Mouse (Mus musculus): ENCODE results near the gene Gm20388.
A peak's percentile ranks its signal among the peaks of the same experiment; 100 is the strongest.
"Not testable (repeated sequence)": the region's sequence is repeated elsewhere in the genome, so short reads cannot be mapped to it uniquely, and the experiment has no call there.

Gm20388 gene

DNA sequence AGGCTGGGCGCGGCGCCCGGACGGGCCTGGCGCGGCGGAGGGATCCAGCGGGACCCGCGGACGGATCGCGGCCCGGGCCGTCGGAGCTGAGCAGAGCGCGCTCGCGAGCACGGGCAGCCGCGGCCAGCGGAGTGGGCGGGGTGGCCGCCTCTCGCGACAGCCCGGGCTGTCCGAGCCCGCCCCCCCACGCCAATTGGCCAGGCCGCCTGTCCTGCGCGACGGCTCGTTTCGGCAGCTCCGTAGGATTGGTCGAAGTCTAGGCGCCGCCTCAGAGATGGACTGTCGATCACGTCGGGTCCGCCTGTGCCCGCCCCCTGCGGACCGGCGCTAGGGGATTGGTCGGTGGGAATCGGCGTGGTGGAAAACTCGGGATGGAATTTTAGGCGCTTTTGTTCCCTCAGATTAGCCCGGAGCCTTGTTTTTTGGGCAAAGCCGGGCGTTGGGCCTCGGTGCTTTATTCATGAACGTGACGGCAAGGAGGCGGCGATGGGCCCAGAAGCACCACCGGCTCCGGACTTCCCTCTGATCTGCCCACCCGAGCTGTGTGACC, 1742.2 kb downstream of the Gm20388 start, which contains the start of gene Zcchc14:
TSS of gene Zcchc14 (minus strand) at position 128 of the 550 bp plus-strand sequence.
- DNase-seq (ENCODE audit: low spot score), result peak; percentile 99

DNA sequence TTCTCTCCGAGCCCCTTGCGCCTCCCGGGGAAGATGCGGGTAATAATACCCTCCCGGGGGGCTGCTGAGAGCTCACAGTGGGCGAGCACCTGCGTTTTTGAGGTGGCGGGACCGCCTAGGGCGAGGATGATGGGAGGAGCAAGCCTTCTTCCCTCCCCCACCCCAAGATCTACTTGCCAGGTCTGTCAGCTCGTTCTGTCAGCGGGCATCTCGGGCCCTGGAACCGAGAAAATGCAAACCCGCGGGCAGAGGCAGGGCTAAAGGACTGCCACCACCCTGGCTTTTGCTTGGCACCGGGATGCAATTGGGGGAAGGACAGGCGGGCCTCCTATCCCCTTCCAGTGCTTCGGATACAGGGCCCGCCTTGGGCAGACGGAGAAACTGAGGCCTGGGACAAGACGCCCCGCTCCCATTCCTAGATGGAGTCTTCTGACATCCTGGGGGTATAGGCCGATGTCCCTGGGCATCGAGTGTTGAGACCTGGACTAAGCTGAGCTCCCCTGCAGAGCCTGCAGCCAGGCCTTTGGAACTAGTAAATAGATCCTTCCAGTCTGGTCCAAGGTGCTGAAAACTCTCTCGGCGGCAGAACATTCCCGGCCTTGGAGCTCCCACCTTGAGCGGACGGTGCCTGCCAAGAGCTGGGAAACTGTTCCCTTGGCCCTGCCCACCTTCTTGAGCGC, 1742.8 kb downstream of the Gm20388 start:
- DNase-seq (ENCODE audit: low spot score), result no peak

DNA sequence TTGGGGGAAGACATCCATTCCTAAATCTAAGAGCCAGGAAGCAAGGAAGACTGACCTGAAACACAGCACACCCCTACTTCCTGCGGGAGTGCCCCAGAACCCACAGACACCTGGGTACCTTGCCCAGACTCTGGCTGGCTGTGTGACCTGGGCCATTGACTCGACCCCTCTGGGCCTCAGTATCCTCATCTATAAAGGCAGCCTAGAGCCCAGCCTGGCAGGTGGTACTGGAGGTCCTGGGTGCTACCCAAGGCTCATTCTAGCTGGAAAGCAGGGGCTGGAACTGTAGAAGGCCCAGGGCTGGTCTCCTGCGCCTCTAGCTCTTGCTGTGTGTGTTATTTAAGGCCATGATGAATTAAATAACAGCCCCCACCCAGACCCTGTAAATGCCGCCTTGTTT, 1743.5 kb downstream of the Gm20388 start:
- no peak for DNase-seq (ENCODE audit: low spot score)

DNA sequence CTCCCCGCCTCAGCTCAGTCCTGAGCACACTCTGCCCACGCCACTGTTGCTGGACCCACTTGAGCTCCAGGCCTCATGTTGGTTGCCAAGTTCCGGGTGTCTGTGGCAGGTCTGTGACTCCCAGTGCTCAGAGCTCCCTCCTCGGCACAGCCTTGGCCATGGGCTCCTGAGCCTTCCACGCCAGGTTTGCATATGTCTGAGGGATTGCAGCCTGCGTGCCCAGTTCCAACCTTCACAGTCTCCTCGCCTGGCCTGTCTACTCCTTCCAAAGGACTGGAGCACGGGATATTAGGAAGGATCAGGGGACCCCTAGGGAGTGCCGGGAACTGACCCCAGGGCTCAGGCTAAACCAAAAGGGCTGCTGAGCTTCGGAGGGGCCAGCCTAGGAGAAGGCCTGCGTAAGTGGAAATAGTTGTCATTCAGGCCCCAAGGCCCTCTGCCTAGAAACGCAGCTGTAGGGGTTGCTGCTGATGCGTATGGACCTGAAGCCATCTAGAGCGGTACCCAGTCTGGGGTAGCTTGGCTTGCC, 1744.4 kb downstream of the Gm20388 start:
- no peak for DNase-seq (ENCODE audit: low spot score)

DNA sequence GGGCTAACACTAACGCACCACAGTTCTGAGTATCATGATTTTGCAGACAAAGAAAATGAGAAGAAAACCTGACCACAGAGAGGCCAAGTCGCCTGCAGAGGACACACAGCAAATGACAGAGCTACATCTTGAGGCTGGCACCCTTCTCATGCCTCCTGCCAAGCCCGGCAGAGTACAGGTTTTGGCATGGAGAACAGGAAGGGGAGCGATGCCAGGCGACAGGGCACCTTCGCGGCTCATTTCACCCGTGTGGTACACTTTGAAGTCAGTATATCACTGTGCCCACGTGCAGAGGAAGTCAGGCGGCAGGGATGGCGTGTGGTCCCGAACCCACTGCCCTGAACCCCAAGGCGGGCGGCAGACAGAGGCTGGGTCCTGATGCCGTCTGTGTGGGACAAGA, 1750.0 kb downstream of the Gm20388 start:
- no peak for DNase-seq (ENCODE audit: low spot score)

DNA sequence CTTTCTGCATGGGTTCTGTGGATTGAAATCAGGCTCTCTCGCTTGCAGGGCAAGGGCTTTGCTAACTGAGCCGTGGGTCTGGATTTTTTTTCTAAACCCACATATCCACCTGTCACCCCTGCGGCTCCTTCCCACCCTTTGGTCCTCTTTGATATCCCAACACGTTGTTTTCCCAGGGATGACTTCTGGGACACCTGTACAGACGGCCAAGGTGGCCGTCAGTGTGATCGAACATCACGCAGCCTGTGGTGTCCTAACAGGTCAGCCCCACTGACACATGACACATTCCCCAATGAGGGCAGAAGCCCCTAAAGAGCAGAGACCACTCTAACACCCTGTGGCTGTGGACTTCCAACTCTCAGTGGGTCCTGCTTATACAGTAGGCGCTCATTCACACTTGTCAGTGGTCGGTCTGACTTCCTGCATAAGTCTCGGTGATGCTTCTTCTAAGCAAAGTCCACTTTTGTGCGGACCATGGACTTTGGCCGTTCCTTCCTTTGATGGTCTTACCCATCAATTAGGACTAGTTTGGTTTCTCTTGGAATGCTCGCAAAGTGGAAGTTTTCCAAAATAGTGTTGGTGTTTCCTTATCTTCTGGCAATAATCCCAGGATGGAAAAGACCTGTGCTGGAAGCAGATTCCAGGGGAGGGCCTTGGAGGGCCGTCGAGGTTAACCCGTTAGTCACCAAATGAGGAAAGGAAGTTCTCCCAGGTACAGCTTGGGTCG, 1751.2 kb downstream of the Gm20388 start:
- no peak for DNase-seq (ENCODE audit: low spot score)

DNA sequence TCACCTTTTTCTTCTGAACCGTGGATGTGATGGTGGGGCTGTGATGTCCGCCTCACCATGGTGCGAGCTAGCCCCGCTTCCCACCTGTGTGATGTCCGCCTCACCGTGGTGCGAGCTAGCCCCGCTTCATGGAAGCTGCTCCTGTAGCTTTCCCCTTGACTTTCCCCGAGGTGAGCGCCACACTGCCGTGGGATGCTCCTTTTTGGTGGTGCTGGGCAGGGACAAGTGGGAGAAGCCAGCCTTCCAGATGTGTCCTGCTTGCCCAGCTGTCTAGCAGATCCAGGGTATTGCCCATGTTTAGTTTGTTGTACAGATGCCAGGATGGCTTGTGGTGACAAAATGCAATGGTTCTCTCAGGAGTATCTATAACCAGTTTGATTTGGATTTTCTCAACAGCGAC, 1752.5 kb downstream of the Gm20388 start:
- DNase-seq (ENCODE audit: low spot score), result no peak

DNA sequence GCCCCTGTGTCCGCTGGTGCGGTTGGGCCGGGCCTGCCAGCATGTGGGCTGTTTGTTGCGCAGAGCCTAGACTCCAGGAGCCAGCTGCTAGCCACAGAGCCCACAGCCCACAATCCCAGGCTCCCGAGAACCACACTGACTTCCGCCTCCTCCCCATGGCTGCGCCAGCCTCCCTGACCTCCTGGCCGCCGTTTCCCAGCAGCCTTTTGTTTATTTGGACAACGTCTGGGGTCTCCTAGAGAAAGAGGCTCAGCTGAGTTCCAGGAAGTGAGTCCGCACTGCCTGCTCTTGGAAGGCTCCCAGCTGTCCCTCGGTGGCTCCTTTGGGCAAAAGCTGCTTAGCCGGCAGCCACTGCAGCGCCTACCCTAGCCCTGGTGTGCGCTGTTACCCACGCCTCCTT, 1754.7 kb downstream of the Gm20388 start:
- DNase-seq (ENCODE audit: low spot score), result peak; percentile 64

DNA sequence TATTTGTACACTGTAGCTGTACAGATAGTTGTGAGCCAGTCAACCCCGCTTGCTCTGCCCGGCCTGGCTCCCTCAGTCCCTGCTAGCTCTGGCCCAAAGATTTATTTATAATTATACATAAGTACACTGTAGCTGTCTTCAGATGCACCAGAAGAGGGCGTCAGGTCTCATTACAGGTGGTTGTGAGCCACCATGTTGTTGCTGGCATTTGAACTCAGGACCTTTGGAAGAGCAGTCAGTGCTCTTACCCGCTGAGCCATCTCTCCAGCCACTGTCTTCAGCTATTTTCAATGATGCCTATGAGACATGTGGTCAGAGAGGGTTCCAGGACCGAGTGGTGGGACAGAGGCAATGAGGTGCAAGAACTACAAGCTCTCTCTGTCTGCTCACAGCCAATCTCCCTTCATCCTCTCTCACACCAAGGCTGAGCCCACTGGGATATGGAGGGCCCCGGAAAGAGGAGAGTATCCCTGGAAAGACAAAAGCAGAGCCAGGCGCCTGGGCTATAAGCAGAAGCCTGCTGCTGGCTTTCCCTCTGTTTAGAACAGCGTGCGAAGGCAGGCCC, 1757.4 kb downstream of the Gm20388 start:
- not testable (repeated sequence) for DNase-seq (ENCODE audit: low spot score)

DNA sequence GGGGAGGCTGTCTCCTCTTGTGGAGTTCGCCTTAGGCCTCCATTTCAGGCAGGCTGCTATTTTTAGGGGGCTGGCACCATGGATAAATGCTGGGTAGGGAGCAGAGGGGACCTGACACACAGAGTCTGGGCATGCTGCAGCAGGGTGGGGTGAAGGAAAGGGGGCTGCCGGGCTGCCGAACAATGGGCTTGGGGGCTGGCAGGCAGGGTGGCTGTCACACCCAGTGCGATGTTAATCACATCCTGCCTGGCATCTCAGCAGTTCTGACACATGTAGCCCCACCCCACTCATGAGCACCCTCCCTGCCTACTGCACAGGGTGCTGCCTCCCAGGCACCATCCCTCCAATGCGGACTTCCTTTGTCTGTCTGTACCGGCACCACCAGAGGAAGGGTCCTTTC, 1757.9 kb downstream of the Gm20388 start:
- no peak for DNase-seq (ENCODE audit: low spot score)

DNA sequence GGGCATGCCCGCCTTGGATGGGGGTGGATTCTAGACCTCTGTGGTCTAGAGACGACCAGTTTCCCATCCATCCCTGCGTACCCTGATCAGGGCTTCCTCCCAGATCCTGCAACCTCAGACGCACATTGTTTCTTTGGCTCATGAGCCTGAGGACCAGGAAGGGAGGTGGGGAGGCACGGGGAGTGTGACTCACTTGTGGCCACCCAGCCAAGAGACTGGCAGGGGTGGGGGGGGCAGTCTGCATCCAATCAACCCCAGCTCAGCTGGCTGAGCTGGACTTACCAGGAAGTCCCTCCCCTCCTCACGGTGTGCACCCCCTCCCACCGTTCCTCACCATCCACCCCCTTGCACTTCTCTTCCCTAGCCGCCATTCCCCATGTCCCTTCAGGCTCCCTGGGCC, 1758.6 kb downstream of the Gm20388 start:
- DNase-seq (ENCODE audit: low spot score), result no peak

DNA sequence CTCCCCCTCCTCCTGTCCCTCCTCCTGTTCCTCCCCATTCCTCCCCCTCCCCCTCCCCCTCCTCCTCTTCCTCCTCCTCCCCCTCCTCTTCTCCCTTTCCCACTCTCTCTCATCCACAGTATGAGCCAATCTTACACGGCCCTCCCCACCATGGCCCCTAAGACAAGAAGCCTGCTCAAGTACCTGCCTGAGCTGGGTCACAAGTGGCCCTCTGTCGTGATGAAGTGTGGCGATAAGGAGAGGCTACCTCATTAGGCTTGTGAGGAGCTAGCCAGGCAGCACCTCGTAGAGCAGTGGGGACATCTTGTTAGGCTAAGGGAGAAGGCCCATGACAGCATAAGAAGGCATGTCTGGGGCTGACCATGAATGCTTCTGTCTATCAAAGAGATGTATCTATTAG, 1762.5 kb downstream of the Gm20388 start:
- DNase-seq (ENCODE audit: low spot score), result no peak

DNA sequence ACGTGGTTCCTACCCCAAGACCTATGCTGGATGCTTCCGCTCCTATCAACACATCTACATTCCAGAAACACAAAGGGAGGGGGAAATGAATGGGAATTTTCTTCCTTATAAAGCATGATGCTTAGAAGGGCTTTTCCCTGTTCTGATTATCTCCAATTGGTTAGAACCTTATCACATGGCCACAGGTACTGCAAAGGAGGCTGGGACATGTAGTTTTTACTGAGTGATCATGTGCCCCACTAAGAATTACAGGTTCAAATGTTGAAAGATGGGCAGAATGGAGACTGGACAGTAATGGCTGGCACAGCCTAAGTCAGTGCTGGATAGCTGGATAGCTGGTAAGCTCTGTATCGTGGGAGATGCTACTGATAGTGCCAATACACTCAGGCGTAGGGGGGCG, 1763.3 kb downstream of the Gm20388 start:
- peak; percentile 45 for DNase-seq (ENCODE audit: low spot score)

DNA sequence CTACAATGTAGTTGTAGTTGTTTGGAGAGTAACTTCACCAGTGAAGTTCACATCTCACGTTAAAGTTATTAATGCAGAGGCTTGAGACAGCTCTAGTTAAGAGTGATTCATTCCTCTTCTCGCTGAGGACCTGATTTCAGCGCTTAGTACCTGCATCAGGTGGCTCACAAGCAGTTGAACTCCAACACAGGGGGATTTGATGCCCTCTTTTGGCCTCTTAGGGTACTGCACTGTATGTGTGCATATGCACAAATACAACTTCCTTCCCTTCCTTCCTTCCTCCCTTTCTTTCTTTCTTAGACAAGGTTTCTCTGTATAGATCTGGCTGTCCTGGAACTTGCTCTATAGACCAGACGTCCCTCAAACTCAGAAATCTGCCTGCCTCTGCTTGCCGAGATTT, 1763.9 kb downstream of the Gm20388 start:
- DNase-seq (ENCODE audit: low spot score), result peak; percentile 45

DNA sequence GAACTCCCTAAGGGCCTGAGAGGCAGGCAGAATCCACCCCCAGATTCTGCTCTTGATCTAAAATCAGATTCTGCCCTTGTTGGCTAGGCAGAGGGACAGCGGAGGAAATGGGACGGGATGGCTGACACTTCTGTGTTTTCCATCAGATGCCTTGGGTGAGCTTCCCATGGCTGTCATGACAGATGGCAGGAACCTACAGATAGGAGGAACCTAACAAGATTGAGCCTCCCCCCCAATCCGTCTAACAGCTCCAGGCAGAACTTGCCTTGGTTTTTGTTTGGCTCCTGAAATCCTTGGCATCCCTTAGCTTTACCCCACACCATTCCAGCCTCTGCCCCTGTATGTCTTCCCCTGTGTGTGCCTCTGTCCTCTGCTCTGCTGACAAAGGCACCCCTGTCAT, 1764.5 kb downstream of the Gm20388 start:
- DNase-seq (ENCODE audit: low spot score), result no peak

DNA sequence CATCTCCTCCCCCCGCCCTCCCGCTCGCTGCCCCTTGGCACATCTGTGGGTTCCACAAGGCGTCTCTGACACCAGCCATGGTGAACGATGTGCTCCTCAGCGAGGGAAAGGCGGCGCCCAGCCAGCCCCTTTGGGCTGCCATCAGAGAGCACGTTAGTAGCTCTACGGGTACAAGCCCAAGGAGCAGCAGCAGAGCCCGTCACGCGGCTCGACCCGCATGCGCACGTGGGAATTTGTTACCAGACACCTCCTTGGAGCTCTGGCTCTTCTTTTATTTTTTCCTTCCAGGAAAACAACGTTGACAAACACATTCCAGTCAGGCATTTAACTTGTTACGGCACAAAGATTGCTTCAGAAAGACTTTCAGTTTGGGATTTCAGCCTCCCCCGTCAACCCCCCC, 1765.1 kb downstream of the Gm20388 start:
- DNase-seq (ENCODE audit: low spot score), result no peak

DNA sequence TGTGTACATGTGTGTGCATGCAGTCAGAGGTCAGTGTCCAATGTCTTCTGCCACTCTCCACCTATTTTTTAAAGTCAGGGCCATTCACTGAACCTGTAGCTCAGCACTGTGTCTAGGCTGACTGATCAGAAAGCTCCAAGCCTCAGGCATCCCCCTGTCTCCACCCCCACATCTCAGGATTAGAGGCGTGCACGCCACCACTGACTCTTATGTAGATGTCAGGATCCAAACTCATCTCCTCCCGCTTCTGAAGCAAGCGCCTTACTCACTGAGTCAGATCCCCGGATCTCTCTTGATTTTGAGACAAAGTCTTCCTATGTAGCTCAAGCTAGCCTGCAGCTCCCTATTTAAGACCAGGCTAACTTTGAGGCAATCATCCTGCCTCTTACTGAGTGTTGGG, 1768.1 kb downstream of the Gm20388 start:
- DNase-seq (ENCODE audit: low spot score), result no peak

DNA sequence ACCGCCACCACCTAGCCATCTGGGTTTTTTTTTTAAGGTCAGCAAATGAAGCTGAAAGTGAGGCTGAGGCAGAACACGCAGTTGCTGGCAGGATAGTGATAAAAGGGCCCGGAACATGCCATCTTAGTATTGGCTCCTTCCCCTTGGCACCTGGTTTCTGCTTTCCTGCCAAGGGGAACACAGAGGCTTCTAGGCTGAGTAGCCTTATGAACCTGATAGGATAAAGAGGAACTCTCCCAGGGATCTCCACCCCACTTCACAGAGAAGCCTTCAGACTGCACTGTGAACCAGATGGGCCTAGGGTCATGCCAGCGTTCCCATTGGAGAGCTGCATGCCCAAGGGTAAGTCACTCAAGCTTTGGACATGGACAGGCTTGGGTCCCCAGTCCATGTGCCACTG, 1770.3 kb downstream of the Gm20388 start:
- DNase-seq (ENCODE audit: low spot score), result no peak

DNA sequence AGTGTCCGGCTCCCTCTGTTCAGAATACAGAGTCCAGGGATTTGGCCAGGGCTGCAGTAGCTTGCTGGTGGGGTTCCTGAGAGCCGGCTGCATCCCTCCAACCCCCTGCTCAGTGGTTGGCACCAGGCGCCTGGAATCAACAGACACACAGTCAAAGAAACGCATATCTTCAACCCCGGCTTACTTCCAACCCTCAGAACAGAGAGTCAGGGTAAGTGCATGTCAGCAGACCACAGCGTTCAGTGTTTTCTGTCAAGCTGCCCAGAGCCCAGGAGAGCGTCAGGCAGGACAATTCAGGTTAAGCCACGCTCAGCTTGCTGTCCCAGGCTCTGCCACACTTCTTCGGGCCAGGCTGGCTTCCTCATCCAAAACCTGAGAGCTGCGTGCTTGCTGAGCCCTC, 1770.8 kb downstream of the Gm20388 start:
- no peak for DNase-seq (ENCODE audit: low spot score)

DNA sequence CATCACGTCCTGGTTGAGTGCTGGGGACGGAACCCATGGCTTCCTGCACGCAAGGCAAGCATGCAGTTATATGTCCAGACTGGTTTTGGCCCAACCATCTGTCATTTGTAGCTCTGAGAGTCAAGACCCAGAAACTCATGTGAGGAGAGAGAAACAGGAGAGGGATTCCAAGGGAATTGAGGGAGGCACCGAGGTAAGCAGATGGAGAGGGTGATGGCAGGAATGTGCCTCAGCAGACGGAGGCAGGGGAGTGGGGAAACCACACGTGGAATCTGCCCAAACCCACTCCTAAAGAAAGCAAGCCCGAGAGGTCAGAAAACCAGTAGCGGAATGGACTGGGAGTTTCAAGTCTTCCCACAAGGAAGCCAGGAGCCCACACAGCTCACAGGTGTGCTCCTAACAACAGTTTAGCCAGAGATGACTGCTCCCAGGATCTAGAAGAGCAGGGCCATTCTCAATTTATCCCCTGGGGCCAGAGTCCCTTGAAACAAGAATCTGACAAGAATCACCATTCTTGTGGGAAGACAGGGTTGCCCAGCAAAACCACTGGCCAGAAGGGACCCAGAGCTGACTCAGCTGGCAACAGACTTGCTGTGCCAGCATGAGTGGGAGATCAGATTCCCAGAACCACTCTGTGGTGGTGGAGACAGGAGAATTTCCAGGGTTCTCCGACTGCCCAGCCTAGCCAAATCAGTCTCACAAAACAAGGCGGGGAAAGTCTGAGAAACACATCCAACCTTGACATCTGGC, 1772.6 kb downstream of the Gm20388 start:
- DNase-seq (ENCODE audit: low spot score), result no peak

DNA sequence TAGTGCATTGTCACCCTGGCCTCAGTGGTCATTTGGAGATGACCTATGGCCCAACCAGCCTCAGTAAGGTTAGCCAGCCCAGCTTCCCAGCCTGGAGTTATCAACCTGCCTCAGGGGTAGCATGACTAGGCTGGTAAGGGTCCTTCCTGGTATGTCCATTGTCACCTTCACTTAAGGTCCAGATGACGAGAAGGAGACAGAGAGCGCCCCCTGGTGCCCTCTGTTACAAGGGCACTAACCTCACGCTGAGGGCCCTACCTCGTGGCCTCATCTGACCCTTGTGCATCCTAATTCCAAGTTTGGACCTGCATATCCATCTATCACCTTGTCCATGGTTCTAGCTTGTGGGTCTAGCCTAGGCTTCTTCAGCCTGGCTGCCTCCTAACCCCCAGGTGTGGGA, 1774.8 kb downstream of the Gm20388 start:
- DNase-seq (ENCODE audit: low spot score), result peak; percentile 69

Measured in retina, embryonic 14.5 days (tissue).